Mouse (Mus musculus): ENCODE results near the gene Ldlr. TPM values are rescaled to one million over a fixed set of nuclear protein-coding genes. Genes with fewer than 3 reads are reported as not detected.

Ldlr gene
- polyA plus RNA-seq, 2 experiments: 18.4 to 36.9 TPM

DNA sequence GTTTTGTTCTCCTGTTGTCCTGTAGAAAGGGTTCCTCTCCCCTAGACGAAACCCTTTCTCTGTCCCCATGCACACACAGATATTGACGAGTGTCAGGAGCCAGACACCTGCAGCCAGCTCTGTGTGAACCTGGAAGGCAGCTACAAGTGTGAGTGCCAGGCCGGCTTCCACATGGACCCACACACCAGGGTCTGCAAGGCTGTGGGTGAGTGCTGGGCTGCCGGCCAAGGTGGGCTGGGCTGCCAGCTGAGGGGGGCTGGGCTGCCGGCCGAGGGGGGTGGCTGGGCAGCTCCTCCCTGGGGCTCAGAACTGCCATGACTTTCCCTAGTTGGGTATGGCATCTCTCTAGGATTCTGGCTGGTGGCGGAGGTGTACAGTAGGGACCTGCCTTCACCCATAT lies 15.5 kb downstream of the Ldlr start:
- no peak for TF ChIP-seq POLR2A (IDR thresholded peaks at IDR 0.05; ENCODE audit: borderline replicate concordance, extremely low read depth, insufficient read depth, insufficient read length)
- H3K36me3 ChIP-seq (ENCODE audit: control insufficient read depth, insufficient read depth, low read length): peaks cover 90% of the 10 kb centered on the region
- H3K27me3 ChIP-seq (ENCODE audit: control insufficient read depth, insufficient read depth, low read length): no peaks in the 10 kb centered on the region
- no peak overlapping the region for H3K4me2 ChIP-seq (replicated peaks; ENCODE audit: low read depth, low read length, severe bottlenecking)
- H3K9me3 ChIP-seq (ENCODE audit: control insufficient read depth, low read length): no peaks in the 10 kb centered on the region
- DNase-seq (ENCODE audit: low spot score): no peak
- no peak overlapping the region for H3K9ac ChIP-seq (ENCODE audit: low read depth, low read length, severe bottlenecking)
- WGBS: 92% methylated on average over 6 of the region's 7 CpGs
- H3K4me3 ChIP-seq (replicated peaks; ENCODE audit: low read length): no peak overlapping the region
- H3K27ac ChIP-seq (replicated peaks; ENCODE audit: low read depth, low read length): no peak overlapping the region
- H3K4me1 ChIP-seq (ENCODE audit: control insufficient read depth, insufficient read depth, low read length): no peaks in the 10 kb centered on the region
- no peak for ATAC-seq (ENCODE audit: low FRiP score, low read depth)

DNA sequence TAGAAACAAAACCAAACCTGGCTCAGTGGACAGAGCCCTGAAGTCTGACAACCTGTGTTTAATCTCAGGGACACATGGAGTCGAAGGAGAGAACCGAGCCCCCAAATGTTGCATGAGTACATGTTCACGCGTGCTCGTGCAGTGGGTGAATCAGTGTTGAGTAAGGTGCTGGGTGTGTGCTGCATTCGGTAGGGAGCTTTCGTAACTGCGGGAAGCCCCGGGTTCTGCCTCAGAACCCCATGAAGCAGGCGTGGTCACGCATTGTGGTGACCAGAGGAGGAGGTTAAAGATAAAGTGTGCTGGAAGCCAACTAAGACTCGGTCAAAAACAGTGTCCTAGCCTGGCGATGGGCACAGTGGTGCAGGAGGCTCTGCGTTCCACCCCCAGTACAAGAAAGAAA lies 17.1 kb downstream of the Ldlr start:
- WGBS: 96% methylated on average over 14 of the region's 14 CpGs
- no peaks in the 10 kb centered on the region for H3K27me3 ChIP-seq (ENCODE audit: control insufficient read depth, insufficient read depth, low read length)
- no peak overlapping the region for H3K9ac ChIP-seq (ENCODE audit: low read depth, low read length, severe bottlenecking)

DNA sequence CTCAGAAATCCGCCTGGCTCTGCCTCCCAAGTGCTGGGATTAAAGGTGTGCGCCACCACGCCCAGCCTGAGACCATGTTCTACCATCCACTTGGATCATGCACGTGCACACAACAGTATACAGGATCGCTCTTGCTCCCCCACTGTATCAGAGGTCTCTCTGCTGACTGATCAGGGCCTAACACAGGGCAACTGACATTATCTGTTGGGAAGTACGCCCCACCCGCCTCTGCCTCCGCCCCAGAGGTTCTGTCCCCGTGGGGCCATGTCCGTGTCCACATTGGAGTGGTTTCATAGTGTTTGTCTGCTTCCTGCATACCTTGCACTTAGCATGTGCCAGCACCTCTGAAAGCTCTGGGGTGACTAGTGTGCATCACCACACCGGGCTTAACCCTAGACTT lies 18.2 kb downstream of the Ldlr start:
- Histone ChIP-seq H3K27ac (replicated peaks; ENCODE audit: low read depth, low read length) (no peak overlapping the region), H3K9me3 (ENCODE audit: control insufficient read depth, low read length) (no peaks in the 10 kb centered on the region), H3K4me1 (ENCODE audit: control insufficient read depth, insufficient read depth, low read length) (no peaks in the 10 kb centered on the region), H3K36me3 (ENCODE audit: control insufficient read depth, insufficient read depth, low read length) (peaks cover 91% of the 10 kb centered on the region), H3K27me3 (ENCODE audit: control insufficient read depth, insufficient read depth, low read length) (no peaks in the 10 kb centered on the region), H3K4me3 (replicated peaks; ENCODE audit: low read length) (no peak overlapping the region), H3K9ac (ENCODE audit: low read depth, low read length, severe bottlenecking) (no peak overlapping the region), H3K4me2 (replicated peaks; ENCODE audit: low read depth, low read length, severe bottlenecking) (no peak overlapping the region)
- 92% methylated on average over 11 of the region's 11 CpGs for WGBS
- TF ChIP-seq POLR2A (IDR thresholded peaks at IDR 0.05; ENCODE audit: borderline replicate concordance, extremely low read depth, insufficient read depth, insufficient read length): no peak
- ATAC-seq (ENCODE audit: low FRiP score, low read depth) (no peak), DNase-seq (ENCODE audit: low spot score) (no peak)

More for the DNA sequence above, 17.1 kb downstream of the Ldlr start:
- DNase-seq (ENCODE audit: low spot score): no peak
- no peak overlapping the region for H3K27ac ChIP-seq (replicated peaks; ENCODE audit: low read depth, low read length)
- ATAC-seq (ENCODE audit: low FRiP score, low read depth): no peak
- H3K9me3 ChIP-seq (ENCODE audit: control insufficient read depth, low read length): no peaks in the 10 kb centered on the region
- no peak overlapping the region for H3K4me2 ChIP-seq (replicated peaks; ENCODE audit: low read depth, low read length, severe bottlenecking)
- H3K4me1 ChIP-seq (ENCODE audit: control insufficient read depth, insufficient read depth, low read length): no peaks in the 10 kb centered on the region
- peaks cover 91% of the 10 kb centered on the region for H3K36me3 ChIP-seq (ENCODE audit: control insufficient read depth, insufficient read depth, low read length)
- no peak for TF ChIP-seq POLR2A (IDR thresholded peaks at IDR 0.05; ENCODE audit: borderline replicate concordance, extremely low read depth, insufficient read depth, insufficient read length)
- no peak overlapping the region for H3K4me3 ChIP-seq (replicated peaks; ENCODE audit: low read length)

DNA sequence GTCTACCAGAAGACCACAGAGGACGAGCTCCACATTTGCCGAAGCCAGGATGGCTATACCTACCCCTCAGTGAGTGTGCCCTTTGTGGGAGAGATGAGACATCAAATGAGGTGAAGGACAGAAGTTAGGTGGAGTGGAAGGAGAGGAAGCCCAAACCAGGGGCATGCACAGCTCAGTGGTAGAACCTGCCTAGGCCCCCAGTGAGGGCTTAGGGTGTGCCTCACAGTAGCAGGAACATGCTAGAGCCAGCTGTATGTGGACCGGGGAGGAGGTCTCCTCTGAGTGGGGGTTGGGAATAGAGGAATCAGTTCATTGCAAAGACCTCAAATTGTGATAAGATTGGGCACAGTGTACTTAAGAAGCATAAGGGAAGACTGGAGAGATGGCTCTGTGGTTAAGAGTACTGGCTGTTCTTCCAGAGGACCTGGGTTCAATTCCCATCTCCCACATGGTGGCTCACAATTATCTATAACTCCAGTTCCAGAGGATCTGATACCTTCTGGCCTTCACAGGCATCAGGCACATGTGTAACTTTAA lies 24.0 kb downstream of the Ldlr start:
- no peak overlapping the region for H3K4me2 ChIP-seq (replicated peaks; ENCODE audit: low read depth, low read length, severe bottlenecking)
- H3K4me3 ChIP-seq (replicated peaks; ENCODE audit: low read length): no peak overlapping the region
- ATAC-seq (ENCODE audit: low FRiP score, low read depth): no peak
- H3K9ac ChIP-seq (ENCODE audit: low read depth, low read length, severe bottlenecking): no peak overlapping the region
- no peak for TF ChIP-seq POLR2A (IDR thresholded peaks at IDR 0.05; ENCODE audit: borderline replicate concordance, extremely low read depth, insufficient read depth, insufficient read length)
- H3K4me1 ChIP-seq (ENCODE audit: control insufficient read depth, insufficient read depth, low read length): no peaks in the 10 kb centered on the region
- WGBS: 88% methylated on average over 3 of the region's 3 CpGs
- DNase-seq (ENCODE audit: low spot score): no peak
- H3K27me3 ChIP-seq (ENCODE audit: control insufficient read depth, insufficient read depth, low read length): no peaks in the 10 kb centered on the region
- no peak overlapping the region for H3K27ac ChIP-seq (replicated peaks; ENCODE audit: low read depth, low read length)
- H3K9me3 ChIP-seq (ENCODE audit: control insufficient read depth, low read length): no peaks in the 10 kb centered on the region
- H3K36me3 ChIP-seq (ENCODE audit: control insufficient read depth, insufficient read depth, low read length): peaks cover 75% of the 10 kb centered on the region

DNA sequence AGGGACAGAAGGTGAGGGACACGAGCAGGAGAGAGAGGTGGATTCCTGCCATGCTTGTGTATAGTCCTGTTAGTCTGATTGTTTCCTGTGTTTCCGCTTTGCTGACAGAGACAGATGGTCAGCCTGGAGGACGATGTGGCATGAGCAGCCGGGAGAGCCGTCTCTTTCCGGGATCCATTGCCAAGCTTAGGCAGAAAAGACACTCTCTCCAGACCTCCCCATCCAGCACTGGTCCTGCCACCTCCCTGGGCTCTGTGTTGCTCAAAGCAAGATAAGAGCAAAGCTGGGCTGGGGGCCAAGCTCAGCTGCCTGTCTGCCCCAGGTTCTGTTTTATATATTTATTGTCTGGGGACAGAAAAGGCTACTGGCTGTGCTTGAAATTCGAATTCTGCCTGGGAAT lies 24.8 kb downstream of the Ldlr start:
- Histone ChIP-seq H3K9ac (ENCODE audit: low read depth, low read length, severe bottlenecking) (no peak overlapping the region), H3K36me3 (ENCODE audit: control insufficient read depth, insufficient read depth, low read length) (peaks cover 68% of the 10 kb centered on the region), H3K4me2 (replicated peaks; ENCODE audit: low read depth, low read length, severe bottlenecking) (no peak overlapping the region), H3K27ac (replicated peaks; ENCODE audit: low read depth, low read length) (no peak overlapping the region), H3K4me1 (ENCODE audit: control insufficient read depth, insufficient read depth, low read length) (no peaks in the 10 kb centered on the region; the same call in 1 of the 2 replicates), H3K27me3 (ENCODE audit: control insufficient read depth, insufficient read depth, low read length) (no peaks in the 10 kb centered on the region), H3K9me3 (ENCODE audit: control insufficient read depth, low read length) (no peaks in the 10 kb centered on the region), H3K4me3 (replicated peaks; ENCODE audit: low read length) (no peak overlapping the region)
- 58% methylated on average over 7 of the region's 7 CpGs for WGBS
- ATAC-seq (ENCODE audit: low FRiP score, low read depth) (no peak), DNase-seq (ENCODE audit: low spot score) (no peak)
- no peak for TF ChIP-seq POLR2A (IDR thresholded peaks at IDR 0.05; ENCODE audit: borderline replicate concordance, extremely low read depth, insufficient read depth, insufficient read length)

DNA sequence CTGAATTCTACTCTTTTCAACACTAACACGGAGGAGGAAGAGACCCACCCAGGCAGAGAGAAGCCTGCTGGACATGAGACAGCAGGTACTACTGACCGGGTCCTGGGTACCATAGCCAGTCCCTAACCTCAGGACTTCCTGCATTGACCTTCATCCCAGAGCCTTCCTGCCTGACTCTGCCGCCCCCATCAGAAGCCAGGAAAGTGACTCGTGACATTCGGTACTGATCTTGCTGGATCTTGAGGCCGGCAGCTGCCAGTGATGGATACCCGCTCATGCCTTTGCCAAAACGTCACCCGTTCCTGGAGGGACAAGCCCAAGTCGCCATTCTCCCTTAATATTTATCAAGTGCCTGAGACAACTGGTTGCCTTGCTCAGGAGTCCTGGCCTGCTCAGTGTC lies 25.2 kb downstream of the Ldlr start:
- 90% methylated on average over 10 of the region's 10 CpGs for WGBS
- no peak overlapping the region for H3K4me3 ChIP-seq (replicated peaks; ENCODE audit: low read length)
- no peak overlapping the region for H3K9ac ChIP-seq (ENCODE audit: low read depth, low read length, severe bottlenecking)
- H3K4me1 ChIP-seq (ENCODE audit: control insufficient read depth, insufficient read depth, low read length): no peaks in the 10 kb centered on the region; the same call in 1 of the 2 replicates
- no peak for DNase-seq (ENCODE audit: low spot score)
- peaks cover 66% of the 10 kb centered on the region for H3K36me3 ChIP-seq (ENCODE audit: control insufficient read depth, insufficient read depth, low read length)
- no peaks in the 10 kb centered on the region for H3K27me3 ChIP-seq (ENCODE audit: control insufficient read depth, insufficient read depth, low read length)
- no peaks in the 10 kb centered on the region for H3K9me3 ChIP-seq (ENCODE audit: control insufficient read depth, low read length)
- no peak overlapping the region for H3K27ac ChIP-seq (replicated peaks; ENCODE audit: low read depth, low read length)
- ATAC-seq (ENCODE audit: low FRiP score, low read depth): no peak
- TF ChIP-seq POLR2A (IDR thresholded peaks at IDR 0.05; ENCODE audit: borderline replicate concordance, extremely low read depth, insufficient read depth, insufficient read length): no peak
- H3K4me2 ChIP-seq (replicated peaks; ENCODE audit: low read depth, low read length, severe bottlenecking): no peak overlapping the region

Data from limb, embryonic 14.5 days (tissue).